Comparison of ENCODE assay signal across 11 mouse cellular contexts in the genomic region with DNA sequence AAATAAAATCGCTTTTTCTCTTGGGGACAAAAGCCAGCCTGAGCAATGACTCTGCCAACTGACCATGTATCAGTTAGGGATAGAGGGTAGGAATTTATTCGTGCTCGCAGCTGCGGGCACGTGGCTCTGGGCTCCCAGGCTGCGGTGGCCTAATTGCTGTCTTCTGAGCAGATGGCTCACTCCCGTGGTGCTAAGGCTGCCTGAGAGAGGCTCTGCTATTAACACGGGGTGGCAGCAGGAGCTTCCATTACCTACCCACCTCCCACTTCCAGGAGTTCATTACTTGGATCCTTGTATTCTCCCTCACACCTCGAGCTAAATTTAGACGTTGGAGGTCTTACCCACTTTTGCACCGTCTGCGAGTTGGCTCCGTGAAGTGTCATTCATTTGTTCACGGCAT. TPM values are rescaled to one million over a fixed set of nuclear protein-coding genes. Genes with fewer than 3 reads are reported as not detected.
DNase-seq lines count a peak whose midpoint lies in the region; ATAC-seq and TF ChIP-seq lines count a peak whose summit lies in the region.
"Had no signal": no experiment of that assay in that cellular context is flagged by ENCODE, and none has a peak within 500 bp of the region (broad histone marks: within the 10 kb centered on the region; RNA-seq: fewer than 3 reads in every experiment).

No protein-coding gene starts in this region.

- H3K4me2 ChIP-seq in forebrain, embryonic 13.5 days = no peak overlapping the region
- no peak overlapping the region for H3K4me2 ChIP-seq in forebrain, postnatal 0 days (ENCODE audit: low read depth)
- H3K4me2 ChIP-seq in lung, postnatal 0 days (replicated peaks; ENCODE audit: low read depth, low read length) = no peak overlapping the region

- intact Hi-C loops in left cerebral cortex, postnatal 14 days (cut with DNase I) = loop anchor here (10.0 kb wide), 1 partner anchor 232 kb away; the partner anchor contains the start of gene Capn8

- no peaks in the 10 kb centered on the region for H3K27me3 ChIP-seq in forebrain, embryonic 13.5 days
- no peaks in the 10 kb centered on the region for H3K27me3 ChIP-seq in forebrain, postnatal 0 days (ENCODE audit: insufficient read depth, low read length)
- H3K27me3 ChIP-seq in lung, postnatal 0 days (replicated peaks; ENCODE audit: insufficient read depth, low read length) = no peaks in the 10 kb centered on the region

- WGBS in forebrain, embryonic 13.5 days = 66% methylated on average over 14 of the region's 14 CpGs
- 50% methylated on average over 14 of the region's 14 CpGs for WGBS in forebrain, postnatal 0 days
- WGBS in lung, postnatal 0 days = 77% methylated on average over 14 of the region's 14 CpGs

- no peaks in the 10 kb centered on the region for H3K9me3 ChIP-seq in forebrain, embryonic 13.5 days (replicated peaks)
- no peaks in the 10 kb centered on the region for H3K9me3 ChIP-seq in forebrain, postnatal 0 days (ENCODE audit: low read length)
- no peaks in the 10 kb centered on the region for H3K9me3 ChIP-seq in lung, postnatal 0 days (ENCODE audit: low read length)
- H3K9me3 ChIP-seq: limb, embryonic 10.5 days had no signal

- peaks cover 16% of the 10 kb centered on the region for H3K4me1 ChIP-seq in forebrain, embryonic 13.5 days
- no peaks in the 10 kb centered on the region for H3K4me1 ChIP-seq in forebrain, postnatal 0 days (ENCODE audit: insufficient read depth)
- no peaks in the 10 kb centered on the region for H3K4me1 ChIP-seq in lung, postnatal 0 days (ENCODE audit: insufficient read depth, low read depth, low read length)

- DNase-seq in forebrain, postnatal 0 days = no peak
- DNase-seq in layer of hippocampus, adult 9-11 months = peak; percentile 60
- DNase-seq in layer of hippocampus, postnatal 36 days = no peak
- DNase-seq in left cerebral cortex, postnatal 14 days (ENCODE audit: low spot score in 2 of 2) = peak; percentile 51
- peak; percentile 47 to 57 for DNase-seq in right cerebral cortex, postnatal 10 days (ENCODE audit: low spot score in 2 of 2)
- no peak for DNase-seq in kidney, postnatal 10 days
- DNase-seq in lung, postnatal 0 days (ENCODE audit: low spot score) = no peak
- DNase-seq: embryo, embryonic 11 days; heart, adult 11 months had no signal

- no peak overlapping the region for H3K4me3 ChIP-seq in forebrain, embryonic 13.5 days
- no peak overlapping the region for H3K4me3 ChIP-seq in forebrain, postnatal 0 days (ENCODE audit: low read depth, low read length)
- no peak overlapping the region for H3K4me3 ChIP-seq in lung, postnatal 0 days (ENCODE audit: low read depth, low read length)
- H3K4me3 ChIP-seq: limb, embryonic 10.5 days had no signal

- 0 out of 2 replicates have a peak overlapping the region, but pooled peaks have one; percentile 4 for H3K27ac ChIP-seq in forebrain, embryonic 13.5 days
- H3K27ac ChIP-seq in forebrain, postnatal 0 days (ENCODE audit: low read depth, low read length) = no peak overlapping the region
- no peak overlapping the region for H3K27ac ChIP-seq in lung, postnatal 0 days (ENCODE audit: low read length)
- H3K27ac ChIP-seq: limb, embryonic 10.5 days had no signal

- TF ChIP-seq CTCF in forebrain, postnatal 0 days (IDR thresholded peaks at IDR 0.05; ENCODE audit: low read depth) = no peak
- no peak for TF ChIP-seq CTCF in lung, postnatal 0 days (IDR thresholded peaks at IDR 0.05)

- no peak overlapping the region for H3K9ac ChIP-seq in forebrain, embryonic 13.5 days
- H3K9ac ChIP-seq in forebrain, postnatal 0 days = no peak overlapping the region
- H3K9ac ChIP-seq in lung, postnatal 0 days (replicated peaks; ENCODE audit: low read depth) = no peak overlapping the region

- TF ChIP-seq EP300 in lung, postnatal 0 days (IDR thresholded peaks at IDR 0.05) = no peak

- H3K36me3 ChIP-seq in forebrain, embryonic 13.5 days (ENCODE audit: poor library complexity, severe bottlenecking) = no peaks in the 10 kb centered on the region
- H3K36me3 ChIP-seq in forebrain, postnatal 0 days (ENCODE audit: insufficient read depth) = no peaks in the 10 kb centered on the region
- no peaks in the 10 kb centered on the region for H3K36me3 ChIP-seq in lung, postnatal 0 days (ENCODE audit: insufficient read depth, low read length)
- H3K36me3 ChIP-seq: limb, embryonic 10.5 days had no signal

- peak; percentile 73 for ATAC-seq in forebrain, embryonic 13.5 days
- ATAC-seq in forebrain, postnatal 0 days = no peak
- no peak for ATAC-seq in lung, postnatal 0 days

RNA-seq across cellular contexts. Expression of gene Susd4, which starts 33.4 kb away (rescaled TPM):
- 22.1 and 25.5 TPM in 2 replicates for polyA plus RNA-seq in forebrain, embryonic 13.5 days (2015; fragmentation: Nextera tagmentation; extraction: Ambion mirVana)
- total RNA-seq in forebrain, postnatal 0 days (2014; rRNA removed) = 33.7 and 55.4 TPM in 2 replicates
- 45.1 and 65.4 TPM in 2 replicates for polyA plus RNA-seq in forebrain, postnatal 0 days (2015; fragmentation: Nextera tagmentation; extraction: Ambion mirVana)
- total RNA-seq in layer of hippocampus, postnatal 36 days (2021) = 100 to 1,000 TPM; 119 to 121 TPM
- total RNA-seq in left cerebral cortex, postnatal 14 days (2021) = 100 to 1,000 TPM in 1 of 2 experiments, 10 to 100 TPM in 1; 99.5 to 102 TPM
- 13.3 and 14.7 TPM in 2 replicates for polyA plus RNA-seq in lung, postnatal 0 days (2015; fragmentation: Nextera tagmentation; extraction: Ambion mirVana)

RNA-seq across cellular contexts. Expression of gene Ccdc185, which starts 48.1 kb away (rescaled TPM):
- polyA plus RNA-seq in forebrain, embryonic 13.5 days (2015; fragmentation: Nextera tagmentation; extraction: Ambion mirVana) = not detected in 2 replicates
- not detected in 2 replicates for total RNA-seq in forebrain, postnatal 0 days (2014; rRNA removed)
- polyA plus RNA-seq in forebrain, postnatal 0 days (2015; fragmentation: Nextera tagmentation; extraction: Ambion mirVana) = not detected in 2 replicates
- total RNA-seq in layer of hippocampus, postnatal 36 days (2021) = under 1 TPM in 1 of 2 experiments, not detected in 1; 0.18 TPM
- under 1 TPM; 0.18 to 0.21 TPM for total RNA-seq in left cerebral cortex, postnatal 14 days (2021)
- not detected in 2 replicates for polyA plus RNA-seq in lung, postnatal 0 days (2015; fragmentation: Nextera tagmentation; extraction: Ambion mirVana)
- polyA plus RNA-seq: limb, embryonic 10.5 days had no signal

Comparison
In these comparisons a context has a peak if more than half of its experiments do, and no peak if none do; other contexts are left out.
1. DNase-seq: peak in layer of hippocampus, adult 9-11 months (single experiment), left cerebral cortex, postnatal 14 days (2 of 2) and right cerebral cortex, postnatal 10 days (2 of 2); none in forebrain, postnatal 0 days (single experiment), layer of hippocampus, postnatal 36 days (0 of 2), kidney, postnatal 10 days (single experiment) and lung, postnatal 0 days (single experiment).